Mouse (Mus musculus): ENCODE data around the gene Rpl37a. TPM values are rescaled to one million over a fixed set of nuclear protein-coding genes. Genes with fewer than 3 reads are reported as not detected.

Gene Rpl37a
- 496 and 917 TPM in 2 replicates for polyA plus RNA-seq (2012; rRNA removed)

GRCm38 (mm10) chr1:72710753-72711653, at the start of gene Rpl37a:
Gene Rpl37a (plus strand): TSS chr1:72711290.

GRCm38 (mm10) chr1:72700479-72700878, 10.6 kb upstream of the Rpl37a start, which contains the start of gene Ankar:
Gene Ankar (minus strand): TSS chr1:72700579.

Other genes starting within 250 kb of the Rpl37a start
- 0.88 and 1.1 TPM in 2 replicates for gene March4, start 174.4 kb upstream of the Rpl37a start, polyA plus RNA-seq (2012; rRNA removed)
- gene Smarcal1, start 128.0 kb upstream of the Rpl37a start, polyA plus RNA-seq (2012; rRNA removed): 56.9 and 58.0 TPM in 2 replicates
- gene Ankar, start 10.7 kb upstream of the Rpl37a start, polyA plus RNA-seq (2012; rRNA removed): not detected in 2 replicates
- 269 and 314 TPM in 2 replicates for gene Igfbp2, start 113.2 kb downstream of the Rpl37a start, polyA plus RNA-seq (2012; rRNA removed)
- 103 and 107 TPM in 2 replicates for gene Igfbp5, start 163.6 kb downstream of the Rpl37a start, polyA plus RNA-seq (2012; rRNA removed)